Mouse (Mus musculus): ENCODE results near the gene Stx4a. TPM values are rescaled to one million over a fixed set of nuclear protein-coding genes. Genes with fewer than 3 reads are reported as not detected.

Stx4a gene
- total and polyA plus RNA-seq, 3 experiments, result 68.4 to 79.3 (median 71.9) TPM

DNA sequence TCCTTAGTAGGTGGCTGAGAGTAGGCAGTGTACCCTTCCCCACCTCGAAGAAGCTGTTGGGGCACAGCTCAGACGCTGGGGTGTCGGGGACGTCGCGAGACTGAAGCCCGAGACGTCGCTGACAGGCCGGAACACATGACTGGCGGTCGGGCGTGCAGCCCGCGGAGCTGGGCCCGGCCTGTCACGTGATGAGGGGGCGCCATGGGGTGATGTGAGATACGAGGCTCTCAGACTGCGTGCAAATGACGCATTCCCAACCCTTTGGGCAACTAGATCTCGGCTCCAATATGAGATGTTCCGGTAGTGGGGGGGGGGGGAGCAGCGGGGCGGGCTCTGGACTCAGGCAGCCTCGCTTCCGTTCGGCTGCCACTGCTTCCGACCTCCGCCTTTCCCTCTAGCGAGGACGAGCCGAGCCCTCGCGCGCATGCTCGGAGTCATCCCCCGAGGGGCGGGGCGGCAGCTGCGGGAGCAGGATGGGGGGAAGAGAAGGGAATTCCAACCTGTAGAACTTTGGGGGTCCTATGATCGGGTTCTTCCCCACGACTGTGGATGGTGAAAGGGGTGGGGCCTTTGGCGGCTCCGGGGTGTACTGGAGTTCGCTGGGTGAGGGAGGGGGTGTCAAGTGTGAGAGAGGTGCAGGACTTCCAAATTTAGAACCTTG lies 17.4 kb downstream of the Stx4a start:
- peak; percentile 95 to 96 for DNase-seq
- Histone ChIP-seq H3K79me2 (replicated peaks; ENCODE audit: control insufficient read depth, insufficient read depth, low read length) (no peaks in the 10 kb centered on the region), H3K27ac (peak overlapping the region; percentile 87), H3K27me3 (ENCODE audit: control insufficient read depth, insufficient read depth, low read length) (no peaks in the 10 kb centered on the region), H3K4me3 (peak overlapping the region; percentile 74), H3K9ac (ENCODE audit: low read depth, low read length) (peak overlapping the region; percentile 76), H3K4me1 (ENCODE audit: control insufficient read depth, insufficient read depth, low read length) (peaks cover 2% of the 10 kb centered on the region; the same call in 1 of the 2 replicates), H3K36me3 (ENCODE audit: control insufficient read depth, insufficient read depth, low read length) (peaks cover 3% of the 10 kb centered on the region)
- TF ChIP-seq POLR2A (IDR thresholded peaks at IDR 0.05; ENCODE audit: insufficient read depth, low read depth, low read length) (peak; percentile 85), CTCF (IDR thresholded peaks at IDR 0.05) (no peak), EP300 (IDR thresholded peaks at IDR 0.05; ENCODE audit: insufficient read depth, low read depth, low read length) (peak; percentile 40)
- intact Hi-C loops (cut with DNase I), result loop anchor here (1.0 kb wide), 1 partner anchor 41 kb away; the partner anchor contains the start of gene Hsd3b7
- 1% methylated on average over 46 of the region's 46 CpGs for WGBS

DNA sequence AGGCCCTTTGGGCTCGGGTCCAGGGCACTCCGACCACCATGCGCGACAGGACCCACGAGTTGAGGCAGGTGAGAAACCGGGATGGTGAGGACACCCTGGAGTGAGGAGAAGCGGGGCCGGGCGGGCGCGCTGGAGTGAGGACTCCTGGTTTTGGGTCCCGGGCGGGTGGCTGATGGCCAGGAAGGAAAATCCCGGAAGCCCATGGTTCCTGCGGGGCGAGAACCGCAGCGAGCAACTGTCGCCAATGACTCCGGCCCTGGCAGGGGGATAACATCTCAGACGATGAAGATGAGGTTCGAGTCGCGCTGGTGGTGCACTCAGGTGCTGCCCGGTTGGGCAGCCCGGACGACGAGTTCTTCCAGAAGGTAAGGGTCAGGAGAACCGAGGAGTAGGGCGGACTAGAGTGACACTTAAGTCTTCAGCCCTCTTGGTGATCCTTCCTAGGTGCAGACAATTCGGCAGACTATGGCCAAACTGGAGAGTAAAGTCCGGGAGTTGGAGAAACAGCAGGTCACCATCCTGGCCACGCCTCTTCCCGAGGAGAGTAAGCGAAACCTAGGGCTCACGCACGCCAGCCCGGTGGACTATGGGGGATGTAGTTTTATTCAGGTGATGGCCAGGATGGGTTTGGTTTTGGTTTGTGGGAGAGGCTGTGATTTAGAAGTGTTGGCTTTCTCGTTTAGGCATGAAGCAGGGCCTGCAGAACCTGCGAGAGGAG lies 18.1 kb downstream of the Stx4a start:
- no peaks in the 10 kb centered on the region for H3K27me3 ChIP-seq (ENCODE audit: control insufficient read depth, insufficient read depth, low read length)
- TF ChIP-seq CTCF (IDR thresholded peaks at IDR 0.05), result no peak
- no peak; the same call in 1 of the 2 replicates for TF ChIP-seq EP300 (IDR thresholded peaks at IDR 0.05; ENCODE audit: insufficient read depth, low read depth, low read length)
- peak; percentile 97 for TF ChIP-seq POLR2A (IDR thresholded peaks at IDR 0.05; ENCODE audit: insufficient read depth, low read depth, low read length)
- peaks cover 2% of the 10 kb centered on the region; the same call in 1 of the 2 replicates for H3K4me1 ChIP-seq (ENCODE audit: control insufficient read depth, insufficient read depth, low read length)
- WGBS, result under 1% methylated on average over 40 of the region's 40 CpGs
- H3K79me2 ChIP-seq (replicated peaks; ENCODE audit: control insufficient read depth, insufficient read depth, low read length), result no peaks in the 10 kb centered on the region
- peak overlapping the region; percentile 74 for H3K4me3 ChIP-seq
- peaks cover 3% of the 10 kb centered on the region for H3K36me3 ChIP-seq (ENCODE audit: control insufficient read depth, insufficient read depth, low read length)
- H3K9ac ChIP-seq (ENCODE audit: low read depth, low read length), result peak overlapping the region; percentile 76
- DNase-seq, result peak; percentile 82 to 87
- intact Hi-C loops (cut with DNase I), result loop anchor here (1.0 kb wide), 2 partner anchors 27 to 33 kb away; no protein-coding TSS in a partner anchor
- peak overlapping the region; percentile 87 for H3K27ac ChIP-seq

DNA sequence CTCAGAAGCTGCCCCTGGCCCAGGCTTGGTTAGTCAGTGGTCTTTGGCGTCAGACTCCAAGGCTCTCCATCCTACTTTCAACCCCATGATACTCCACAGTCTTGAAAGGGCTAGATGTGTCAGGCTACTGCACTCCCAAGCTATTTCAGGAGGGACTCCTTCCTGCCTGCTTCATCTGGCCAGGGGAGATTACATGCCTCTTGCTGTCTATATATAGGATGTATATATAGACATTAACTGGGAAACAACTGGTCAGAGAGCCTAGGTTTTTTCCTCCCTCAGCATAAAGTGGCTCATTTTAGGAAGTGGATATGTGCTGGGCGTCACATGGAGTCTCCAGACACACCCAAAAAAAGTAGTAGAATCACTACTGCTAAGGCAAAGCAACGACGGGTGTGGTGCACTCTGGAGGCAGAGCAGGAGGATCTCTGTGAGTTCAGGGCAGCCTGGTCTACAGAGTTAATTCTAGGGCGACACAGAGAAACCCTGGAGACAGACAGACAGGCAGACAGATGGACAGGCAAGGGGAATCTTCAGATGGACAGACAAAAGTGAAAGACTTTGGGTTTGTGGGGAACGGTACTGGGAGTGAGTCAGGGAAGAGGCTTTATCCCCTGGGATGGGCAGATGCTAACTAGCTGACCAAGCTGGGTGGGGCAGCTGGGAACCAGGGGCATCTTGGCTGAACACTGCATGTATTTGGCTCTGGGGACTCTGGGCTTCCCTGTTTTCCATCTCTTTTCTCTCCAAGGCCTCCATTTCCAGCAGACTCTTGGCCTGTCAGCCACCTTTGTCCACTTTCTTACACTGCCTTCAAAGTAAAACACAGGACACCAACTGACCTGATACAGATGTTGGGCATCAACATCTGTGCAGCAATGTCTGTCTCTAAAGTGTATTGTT lies 26.1 kb downstream of the Stx4a start:
- H3K36me3 ChIP-seq (ENCODE audit: control insufficient read depth, insufficient read depth, low read length), result no peaks in the 10 kb centered on the region
- no peak for DNase-seq
- no peak overlapping the region; the same call in 1 of the 2 replicates for H3K27ac ChIP-seq
- TF ChIP-seq EP300 (IDR thresholded peaks at IDR 0.05; ENCODE audit: insufficient read depth, low read depth, low read length) (no peak), POLR2A (IDR thresholded peaks at IDR 0.05; ENCODE audit: insufficient read depth, low read depth, low read length) (0 out of 2 replicates have a peak, but pooled peaks have one; percentile 15)
- H3K27me3 ChIP-seq (ENCODE audit: control insufficient read depth, insufficient read depth, low read length), result no peaks in the 10 kb centered on the region
- no peaks in the 10 kb centered on the region for H3K79me2 ChIP-seq (replicated peaks; ENCODE audit: control insufficient read depth, insufficient read depth, low read length)
- no peak overlapping the region for H3K4me3 ChIP-seq
- H3K9ac ChIP-seq (ENCODE audit: low read depth, low read length), result no peak overlapping the region
- intact Hi-C loops (cut with DNase I), result no loop called here
- 56% methylated on average over 6 of the region's 6 CpGs for WGBS
- no peaks in the 10 kb centered on the region; the same call in 1 of the 2 replicates for H3K4me1 ChIP-seq (ENCODE audit: control insufficient read depth, insufficient read depth, low read length)

DNA sequence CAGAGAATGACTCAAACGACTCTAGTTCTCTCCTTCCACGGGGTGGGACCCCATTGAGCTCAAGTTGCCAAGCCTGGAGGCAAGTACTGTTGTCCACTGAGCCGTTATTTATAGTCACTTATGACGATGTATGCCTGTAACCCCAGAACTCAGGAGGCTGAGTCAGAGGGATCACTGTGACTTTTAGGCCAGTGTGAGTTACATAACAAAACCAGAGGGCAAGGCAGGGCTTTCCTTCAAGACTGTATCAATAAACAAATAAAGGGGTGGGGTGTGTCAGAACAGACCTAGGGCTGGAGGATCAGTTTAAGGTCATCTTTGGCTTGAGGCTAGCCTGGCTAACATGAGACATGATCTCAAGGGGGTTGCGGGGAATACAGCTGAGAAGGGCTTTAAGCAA lies 26.8 kb downstream of the Stx4a start:
- Histone ChIP-seq H3K9ac (ENCODE audit: low read depth, low read length) (no peak overlapping the region), H3K36me3 (ENCODE audit: control insufficient read depth, insufficient read depth, low read length) (no peaks in the 10 kb centered on the region), H3K27me3 (ENCODE audit: control insufficient read depth, insufficient read depth, low read length) (no peaks in the 10 kb centered on the region), H3K4me1 (ENCODE audit: control insufficient read depth, insufficient read depth, low read length) (no peaks in the 10 kb centered on the region; the same call in 1 of the 2 replicates), H3K4me3 (no peak overlapping the region), H3K79me2 (replicated peaks; ENCODE audit: control insufficient read depth, insufficient read depth, low read length) (no peaks in the 10 kb centered on the region), H3K27ac (no peak overlapping the region; the same call in 1 of the 2 replicates)
- TF ChIP-seq EP300 (IDR thresholded peaks at IDR 0.05; ENCODE audit: insufficient read depth, low read depth, low read length), result no peak
- TF ChIP-seq CTCF (IDR thresholded peaks at IDR 0.05), result no peak
- no peak for TF ChIP-seq POLR2A (IDR thresholded peaks at IDR 0.05; ENCODE audit: insufficient read depth, low read depth, low read length)
- intact Hi-C loops (cut with DNase I), result no loop called here
- 45% methylated on average over 5 of the region's 5 CpGs for WGBS
- DNase-seq, result peak in 1 of 2 experiments; percentile 17

GRCm38 (mm10) chr7:127858258-127858657 lies 34.2 kb downstream of the Stx4a start:
- Histone ChIP-seq H3K9ac (ENCODE audit: low read depth, low read length) (no peak overlapping the region), H3K27me3 (ENCODE audit: control insufficient read depth, insufficient read depth, low read length) (no peaks in the 10 kb centered on the region), H3K36me3 (ENCODE audit: control insufficient read depth, insufficient read depth, low read length) (no peaks in the 10 kb centered on the region), H3K79me2 (replicated peaks; ENCODE audit: control insufficient read depth, insufficient read depth, low read length) (no peaks in the 10 kb centered on the region), H3K27ac (no peak overlapping the region), H3K4me3 (no peak overlapping the region), H3K4me1 (ENCODE audit: control insufficient read depth, insufficient read depth, low read length) (no peaks in the 10 kb centered on the region)
- TF ChIP-seq CTCF (IDR thresholded peaks at IDR 0.05) (no peak), POLR2A (IDR thresholded peaks at IDR 0.05; ENCODE audit: insufficient read depth, low read depth, low read length) (no peak), EP300 (IDR thresholded peaks at IDR 0.05; ENCODE audit: insufficient read depth, low read depth, low read length) (no peak)
- intact Hi-C loops (cut with DNase I), result no loop called here
- no peak for DNase-seq
- WGBS, result 81% methylated on average over 6 of the region's 6 CpGs
